10 mouse cellular contexts compared by ENCODE assay signal in genomic region chr1:185754486-185755290, GRCm38 (mm10).
DNase-seq lines count a peak whose midpoint lies in the region; ATAC-seq and TF ChIP-seq lines count a peak whose summit lies in the region.
"Had no signal": no experiment of that assay in that cellular context is flagged by ENCODE, and none has a peak within 500 bp of the region (broad histone marks: within the 10 kb centered on the region; RNA-seq: fewer than 3 reads in every experiment).

No protein-coding gene starts in this region.

- no peak overlapping the region for H3K9ac ChIP-seq in forebrain, postnatal 0 days
- no peak overlapping the region for H3K9ac ChIP-seq in forebrain, embryonic 11.5 days (ENCODE audit: low read length)
- H3K9ac ChIP-seq: heart, embryonic 13.5 days had no signal

- no peaks in the 10 kb centered on the region for H3K27me3 ChIP-seq in forebrain, postnatal 0 days (ENCODE audit: insufficient read depth, low read length)
- no peaks in the 10 kb centered on the region for H3K27me3 ChIP-seq in forebrain, embryonic 11.5 days (ENCODE audit: control insufficient read depth, insufficient read depth, low read length)
- H3K27me3 ChIP-seq: heart, embryonic 13.5 days had no signal

- no peak for DNase-seq in forebrain, postnatal 0 days
- DNase-seq in forebrain, embryonic 11.5 days (ENCODE audit: low spot score), result no peak
- no peak for DNase-seq in lung, adult 2 months
- no peak for DNase-seq in lung, postnatal 25 days (ENCODE audit: low spot score)
- peak; percentile 54 for DNase-seq in forelimb bud, embryonic 11.5 days (ENCODE audit: low read depth, low spot score)
- peak; percentile 32 for DNase-seq in lung, postnatal 10 days
- DNase-seq in spleen, postnatal 4 days (ENCODE audit: low spot score in 2 of 2), result no peak
- no peak for DNase-seq in left cerebral cortex, postnatal 14 days (ENCODE audit: low spot score in 2 of 2)
- DNase-seq: layer of hippocampus, adult 9-11 months had no signal

- 68% methylated on average over 13 of the region's 13 CpGs for WGBS in forebrain, postnatal 0 days
- WGBS in forebrain, embryonic 11.5 days, result 71% methylated on average over 13 of the region's 13 CpGs
- WGBS in lung, adult 2 months, result 74% methylated on average over 13 of the region's 13 CpGs

- no peak overlapping the region for H3K27ac ChIP-seq in forebrain, postnatal 0 days (ENCODE audit: low read depth, low read length)
- no peak overlapping the region for H3K27ac ChIP-seq in forebrain, embryonic 11.5 days (ENCODE audit: low read depth, low read length)
- H3K27ac ChIP-seq: heart, embryonic 13.5 days had no signal

- peak; percentile 38 for TF ChIP-seq CTCF in forebrain, postnatal 0 days (IDR thresholded peaks at IDR 0.05; ENCODE audit: low read depth)
- peak; percentile 47; the same call in 1 of the 2 replicates for TF ChIP-seq CTCF in lung, adult 2 months (IDR thresholded peaks at IDR 0.05; ENCODE audit: insufficient read depth, low read length)

- TF ChIP-seq POLR2A in lung, adult 2 months (IDR thresholded peaks at IDR 0.05; ENCODE audit: borderline replicate concordance, extremely low read depth, low read depth, low read length), result no peak

- H3K4me2 ChIP-seq in forebrain, postnatal 0 days (ENCODE audit: low read depth), result no peak overlapping the region
- H3K4me2 ChIP-seq in forebrain, embryonic 11.5 days (ENCODE audit: low read depth, low read length, severe bottlenecking), result no peak overlapping the region
- H3K4me2 ChIP-seq: heart, embryonic 13.5 days had no signal

- intact Hi-C loops in left cerebral cortex, postnatal 14 days (cut with DNase I), result no loop called here

- H3K4me3 ChIP-seq in forebrain, postnatal 0 days (ENCODE audit: low read depth, low read length), result no peak overlapping the region
- H3K4me3 ChIP-seq in forebrain, embryonic 11.5 days (ENCODE audit: low read depth, low read length), result no peak overlapping the region
- H3K4me3 ChIP-seq in lung, adult 2 months (replicated peaks; ENCODE audit: extremely low read depth, low read depth, low read length), result no peak overlapping the region
- H3K4me3 ChIP-seq: heart, embryonic 13.5 days had no signal

- H3K36me3 ChIP-seq in forebrain, postnatal 0 days (ENCODE audit: insufficient read depth), result no peaks in the 10 kb centered on the region
- no peaks in the 10 kb centered on the region for H3K36me3 ChIP-seq in forebrain, embryonic 11.5 days (ENCODE audit: control insufficient read depth, insufficient read depth, low read length)
- H3K36me3 ChIP-seq: heart, embryonic 13.5 days had no signal

- ATAC-seq in forebrain, postnatal 0 days, result no peak
- ATAC-seq in forebrain, embryonic 11.5 days (replicated peaks; ENCODE audit: low FRiP score), result no peak

- H3K4me1 ChIP-seq in forebrain, postnatal 0 days (ENCODE audit: insufficient read depth), result no peaks in the 10 kb centered on the region
- no peaks in the 10 kb centered on the region for H3K4me1 ChIP-seq in forebrain, embryonic 11.5 days (replicated peaks; ENCODE audit: control insufficient read depth, insufficient read depth, low read length)
- no peaks in the 10 kb centered on the region for H3K4me1 ChIP-seq in lung, adult 2 months (ENCODE audit: control insufficient read depth, insufficient read depth, low read length)
- H3K4me1 ChIP-seq: heart, embryonic 13.5 days had no signal

- no peaks in the 10 kb centered on the region for H3K9me3 ChIP-seq in forebrain, postnatal 0 days (ENCODE audit: low read length)
- no peaks in the 10 kb centered on the region for H3K9me3 ChIP-seq in forebrain, embryonic 11.5 days (ENCODE audit: control insufficient read depth, low read length)
- H3K9me3 ChIP-seq: heart, embryonic 13.5 days had no signal

Comparison
In these comparisons a context has a peak if more than half of its experiments do, and no peak if none do; other contexts are left out.
1. DNase-seq: peak in forelimb bud, embryonic 11.5 days (single experiment) and lung, postnatal 10 days (single experiment); none in forebrain, postnatal 0 days (single experiment), forebrain, embryonic 11.5 days (single experiment), lung, adult 2 months (single experiment), lung, postnatal 25 days (single experiment), spleen, postnatal 4 days (0 of 2) and left cerebral cortex, postnatal 14 days (0 of 2).